Mouse (Mus musculus): ENCODE results near the gene Ssbp2. TPM values are rescaled to one million over a fixed set of nuclear protein-coding genes. Genes with fewer than 3 reads are reported as not detected.

Gene Ssbp2
- polyA plus RNA-seq, 1 experiment = 2.5 TPM

- H3K36me3 ChIP-seq (ENCODE audit: control insufficient read depth) = no peaks in the 10 kb centered on the region
- H3K9me3 ChIP-seq (ENCODE audit: control insufficient read depth, low read length) = no peaks in the 10 kb centered on the region
- TF ChIP-seq GATA1 (IDR thresholded peaks at IDR 0.05; ENCODE audit: low read length) (no peak), TAL1 (IDR thresholded peaks at IDR 0.05; ENCODE audit: low read length) (no peak)
- H3K4me3 ChIP-seq (replicated peaks) = peak within 1 kb of the TSS; percentile 50
- no peaks in the 10 kb centered on the region for H3K4me1 ChIP-seq (ENCODE audit: control insufficient read depth)
- peaks cover 25% of the 10 kb centered on the region for H3K27me3 ChIP-seq (ENCODE audit: control insufficient read depth)
Observed at GRCm38 (mm10) chr13:91741280-91742047, 281.4 kb downstream of the Ssbp2 start, which contains the start of gene Acot12. Acot12 (plus strand) TSS chr13:91741512.

- H3K9me3 ChIP-seq (ENCODE audit: control insufficient read depth, low read length) = peaks cover 7% of the 10 kb centered on the region
- no peak overlapping the region for H3K4me3 ChIP-seq (replicated peaks)
- H3K4me1 ChIP-seq (ENCODE audit: control insufficient read depth) = no peaks in the 10 kb centered on the region
- H3K27me3 ChIP-seq (ENCODE audit: control insufficient read depth) = peaks cover 25% of the 10 kb centered on the region
- H3K36me3 ChIP-seq (ENCODE audit: control insufficient read depth) = no peaks in the 10 kb centered on the region
- TF ChIP-seq TAL1 (IDR thresholded peaks at IDR 0.05; ENCODE audit: low read length) = no peak
Observed at GRCm38 (mm10) chr13:91743180-91743579, 283.1 kb downstream of the Ssbp2 start.

- no peaks in the 10 kb centered on the region for H3K36me3 ChIP-seq (ENCODE audit: control insufficient read depth)
- TF ChIP-seq GATA1 (IDR thresholded peaks at IDR 0.05; ENCODE audit: low read length) = no peak
- TF ChIP-seq TAL1 (IDR thresholded peaks at IDR 0.05; ENCODE audit: low read length) = no peak
- H3K9me3 ChIP-seq (ENCODE audit: control insufficient read depth, low read length) = peaks cover 7% of the 10 kb centered on the region
Observed at GRCm38 (mm10) chr13:91746470-91746869, 286.4 kb downstream of the Ssbp2 start.

GRCm38 (mm10) chr13:91748401-91748800, 288.3 kb downstream of the Ssbp2 start:
- Histone ChIP-seq H3K4me1 (ENCODE audit: control insufficient read depth) (no peaks in the 10 kb centered on the region), H3K36me3 (ENCODE audit: control insufficient read depth) (no peaks in the 10 kb centered on the region), H3K9me3 (ENCODE audit: control insufficient read depth, low read length) (peaks cover 7% of the 10 kb centered on the region), H3K27me3 (ENCODE audit: control insufficient read depth) (no peaks in the 10 kb centered on the region; the same call in 1 of the 2 replicates), H3K4me3 (replicated peaks) (no peak overlapping the region)
- TF ChIP-seq GATA1 (IDR thresholded peaks at IDR 0.05; ENCODE audit: low read length) (no peak), TAL1 (IDR thresholded peaks at IDR 0.05; ENCODE audit: low read length) (no peak)

More at GRCm38 (mm10) chr13:91746470-91746869, 286.4 kb downstream of the Ssbp2 start:
- H3K4me1 ChIP-seq (ENCODE audit: control insufficient read depth) = no peaks in the 10 kb centered on the region
- peaks cover 14% of the 10 kb centered on the region for H3K27me3 ChIP-seq (ENCODE audit: control insufficient read depth)
- no peak overlapping the region for H3K4me3 ChIP-seq (replicated peaks)

- no peak overlapping the region for H3K4me3 ChIP-seq (replicated peaks)
- no peaks in the 10 kb centered on the region for H3K36me3 ChIP-seq (ENCODE audit: control insufficient read depth)
- no peaks in the 10 kb centered on the region; the same call in 1 of the 2 replicates for H3K27me3 ChIP-seq (ENCODE audit: control insufficient read depth)
- no peak for TF ChIP-seq TAL1 (IDR thresholded peaks at IDR 0.05; ENCODE audit: low read length)
- H3K9me3 ChIP-seq (ENCODE audit: control insufficient read depth, low read length) = peaks cover 7% of the 10 kb centered on the region
- no peaks in the 10 kb centered on the region for H3K4me1 ChIP-seq (ENCODE audit: control insufficient read depth)
Observed at GRCm38 (mm10) chr13:91749981-91750380, 289.9 kb downstream of the Ssbp2 start.

Other genes starting within 250 kb of the Ssbp2 start
- not detected in 2 replicates for gene Atg10, start 236.3 kb upstream of the Ssbp2 start, polyA plus RNA-seq (2012)

Data from erythroblast, embryonic 14.5 days (primary cell).